Mouse (Mus musculus): ENCODE results near the gene Lsamp. TPM values are rescaled to one million over a fixed set of nuclear protein-coding genes. Genes with fewer than 3 reads are reported as not detected.
A peak's percentile ranks its signal among the peaks of the same experiment; 100 is the strongest.

Lsamp gene
- total RNA-seq, 2 experiments from 2014 or later = 256 to 261 TPM

- intact Hi-C loops (cut with DNase I) = loop anchor here (10.0 kb wide), 1 partner anchor 305 kb away; no protein-coding TSS in a partner anchor
- peak; percentile 23 for DNase-seq
These were observed 1855.7 kb downstream of the Lsamp start for GRCm38 (mm10) chr16:41839751-41840404.

- intact Hi-C loops (cut with DNase I) = no loop called here
- no peak for DNase-seq
These were observed 1862.7 kb downstream of the Lsamp start for GRCm38 (mm10) chr16:41846903-41847302.

GRCm38 (mm10) chr16:41871917-41872593, 1887.9 kb downstream of the Lsamp start:
- intact Hi-C loops (cut with DNase I) = no loop called here
- DNase-seq = peak; percentile 2

DNA sequence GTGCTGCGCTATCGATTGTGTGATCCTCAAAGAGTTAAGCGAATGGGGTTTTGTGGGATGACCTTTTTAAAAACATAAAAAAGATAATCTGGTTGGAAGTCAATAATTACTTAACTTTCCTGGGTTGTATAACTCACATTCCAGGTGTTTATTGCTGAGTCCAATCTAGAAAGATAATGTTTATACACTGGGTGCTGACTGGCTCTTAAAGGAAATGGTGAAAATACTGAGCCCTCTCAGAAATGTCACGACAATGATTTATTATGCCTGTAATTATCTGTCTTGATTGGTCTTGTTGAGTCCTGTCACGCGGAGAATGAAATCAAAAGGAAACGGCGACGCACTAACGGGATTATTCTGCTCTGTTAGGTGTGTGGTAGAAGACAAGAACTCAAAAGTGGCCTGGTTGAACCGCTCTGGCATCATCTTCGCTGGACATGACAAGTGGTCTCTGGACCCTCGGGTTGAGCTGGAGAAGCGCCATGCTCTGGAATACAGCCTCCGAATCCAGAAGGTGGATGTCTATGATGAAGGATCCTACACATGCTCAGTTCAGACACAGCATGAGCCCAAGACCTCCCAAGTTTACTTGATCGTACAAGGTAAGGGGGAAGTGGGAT, 1904.5 kb downstream of the Lsamp start:
- peak; percentile 60 for DNase-seq
- intact Hi-C loops (cut with DNase I) = no loop called here

- no peak for DNase-seq
- intact Hi-C loops (cut with DNase I) = no loop called here
These were observed 1916.6 kb downstream of the Lsamp start for GRCm38 (mm10) chr16:41900783-41901182.

GRCm38 (mm10) chr16:41903654-41904053, 1919.5 kb downstream of the Lsamp start:
- intact Hi-C loops (cut with DNase I) = no loop called here

DNA sequence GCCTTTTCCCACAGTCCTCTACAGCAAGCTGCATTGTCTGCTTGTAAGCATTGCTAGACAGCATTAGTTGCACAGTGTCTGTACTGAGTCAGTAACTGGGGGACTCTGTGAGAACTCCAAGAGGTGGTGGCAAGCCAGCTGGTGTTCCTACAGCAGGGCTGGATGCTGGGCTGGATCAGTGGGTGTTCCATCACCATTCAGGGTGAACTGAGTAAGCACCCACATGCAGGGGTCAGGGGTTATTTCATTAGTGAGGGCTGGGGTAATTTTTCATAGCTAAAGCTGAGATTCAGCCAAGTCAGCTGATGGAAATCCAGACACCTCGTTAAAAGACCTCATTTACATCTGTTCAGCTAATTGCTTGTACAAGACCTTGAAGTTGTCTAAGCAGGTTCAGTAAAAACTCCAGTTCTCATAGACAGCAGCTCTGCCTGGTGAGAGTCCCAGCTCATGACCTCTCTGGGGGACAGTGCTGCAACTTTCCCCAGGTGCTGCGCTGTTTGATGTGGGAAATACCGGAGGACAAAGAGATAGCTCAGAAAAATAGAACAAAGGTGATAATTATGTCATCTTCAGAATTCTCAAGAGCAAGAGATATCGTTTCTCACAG, 1928.5 kb downstream of the Lsamp start:
- DNase-seq = no peak
- intact Hi-C loops (cut with DNase I) = no loop called here

More at GRCm38 (mm10) chr16:41903654-41904053, 1919.5 kb downstream of the Lsamp start:
- peak; percentile 67 for DNase-seq

DNA sequence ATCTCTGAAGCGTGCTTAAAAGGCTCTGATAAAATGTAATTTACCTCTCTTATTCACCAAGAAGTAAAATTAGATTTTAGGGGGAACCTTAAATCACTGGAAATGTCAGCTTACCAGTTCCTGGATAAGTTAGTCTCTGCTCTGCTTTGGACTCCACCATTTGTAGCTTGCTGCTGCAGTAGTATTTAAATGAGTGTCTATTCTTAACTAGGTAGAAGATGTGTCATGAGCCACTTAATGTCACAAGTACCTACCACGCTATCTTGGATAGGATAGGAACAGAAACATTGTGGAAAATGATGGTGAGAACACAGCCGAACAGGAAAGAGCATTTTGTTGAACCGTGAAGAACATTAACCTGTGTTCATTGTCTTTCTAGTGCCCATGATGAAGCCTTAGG, 1929.2 kb downstream of the Lsamp start:
- DNase-seq = no peak
- intact Hi-C loops (cut with DNase I) = no loop called here

- DNase-seq = no peak
- intact Hi-C loops (cut with DNase I) = no loop called here
These were observed 1932.2 kb downstream of the Lsamp start for GRCm38 (mm10) chr16:41916342-41916741.

- intact Hi-C loops (cut with DNase I) = no loop called here
- no peak for DNase-seq
These were observed 1933.1 kb downstream of the Lsamp start for GRCm38 (mm10) chr16:41917057-41917821.

GRCm38 (mm10) chr16:41929546-41929945, 1945.4 kb downstream of the Lsamp start:
- intact Hi-C loops (cut with DNase I) = no loop called here
- DNase-seq = no peak

DNA sequence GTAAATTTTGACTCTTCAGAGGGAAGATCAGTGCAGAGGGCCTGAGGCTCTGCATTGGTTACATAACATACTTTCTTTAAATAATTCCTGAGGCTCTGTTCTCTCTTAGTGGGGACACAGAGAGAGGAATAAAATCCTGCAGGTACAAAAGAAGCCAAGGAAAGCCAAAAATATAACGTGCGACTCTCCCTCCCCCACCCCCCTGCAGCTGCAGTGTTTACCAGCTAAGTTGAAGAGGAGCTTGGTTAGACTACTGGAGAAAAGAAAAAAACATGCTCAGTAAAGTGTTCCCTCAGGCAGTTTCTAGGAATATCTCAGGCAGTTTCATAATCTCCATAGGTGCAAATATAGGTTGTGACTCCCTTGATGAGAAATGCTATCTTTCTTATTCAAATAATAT, 1951.5 kb downstream of the Lsamp start:
- no peak for DNase-seq
- intact Hi-C loops (cut with DNase I) = no loop called here

DNA sequence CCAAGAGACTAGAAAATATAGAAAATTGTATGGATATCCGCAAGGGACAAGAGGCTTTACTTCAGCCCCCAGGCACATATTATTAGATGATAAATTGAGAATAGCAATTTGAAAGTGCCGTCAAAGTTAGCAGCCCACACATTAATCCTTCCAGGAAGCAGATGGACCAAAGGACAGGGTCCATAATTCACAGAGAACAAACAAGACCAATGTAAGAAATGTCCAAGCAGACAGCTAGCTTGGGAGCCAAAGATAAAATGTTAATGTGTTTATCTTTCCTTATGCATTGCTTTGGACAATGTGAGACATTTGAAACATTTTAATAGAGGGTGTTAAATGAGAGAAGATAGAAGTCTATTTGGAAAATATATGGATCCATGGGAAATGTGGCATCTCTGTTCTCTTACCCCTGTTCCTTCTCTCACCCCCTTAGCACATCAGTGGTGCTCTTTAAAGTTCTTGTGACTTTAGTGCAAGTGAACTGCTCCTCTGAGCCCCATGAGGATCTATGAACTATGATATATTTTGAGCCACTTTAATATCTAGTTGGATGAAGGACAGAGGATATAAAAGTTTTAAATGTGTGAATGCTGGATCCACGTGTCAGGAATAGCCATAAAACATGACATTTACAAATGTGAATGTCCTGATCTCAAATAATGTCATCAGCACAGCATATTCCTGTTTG, 1952.9 kb downstream of the Lsamp start:
- intact Hi-C loops (cut with DNase I) = no loop called here
- no peak for DNase-seq

DNA sequence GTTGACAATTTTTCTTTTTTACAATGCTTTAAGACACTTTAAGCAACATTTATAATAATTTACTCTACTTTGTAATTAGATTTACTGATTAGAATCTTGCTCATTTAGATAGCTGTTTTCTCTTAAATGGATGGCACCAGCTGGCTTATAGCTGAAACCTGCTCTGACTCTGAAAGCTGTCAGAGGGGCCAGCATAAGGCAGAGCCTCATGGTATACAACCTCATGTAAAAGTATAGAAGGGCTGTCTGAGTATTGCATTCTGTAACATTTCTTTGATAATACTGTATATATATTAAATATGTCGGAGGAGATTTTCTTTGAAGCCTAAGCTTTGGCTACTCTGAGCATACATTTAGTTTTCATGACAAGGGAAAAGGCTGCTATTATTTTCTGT, 1953.4 kb downstream of the Lsamp start:
- DNase-seq = no peak
- intact Hi-C loops (cut with DNase I) = no loop called here

GRCm38 (mm10) chr16:41938258-41938657, 1954.1 kb downstream of the Lsamp start:
- DNase-seq = no peak
- intact Hi-C loops (cut with DNase I) = no loop called here

DNA sequence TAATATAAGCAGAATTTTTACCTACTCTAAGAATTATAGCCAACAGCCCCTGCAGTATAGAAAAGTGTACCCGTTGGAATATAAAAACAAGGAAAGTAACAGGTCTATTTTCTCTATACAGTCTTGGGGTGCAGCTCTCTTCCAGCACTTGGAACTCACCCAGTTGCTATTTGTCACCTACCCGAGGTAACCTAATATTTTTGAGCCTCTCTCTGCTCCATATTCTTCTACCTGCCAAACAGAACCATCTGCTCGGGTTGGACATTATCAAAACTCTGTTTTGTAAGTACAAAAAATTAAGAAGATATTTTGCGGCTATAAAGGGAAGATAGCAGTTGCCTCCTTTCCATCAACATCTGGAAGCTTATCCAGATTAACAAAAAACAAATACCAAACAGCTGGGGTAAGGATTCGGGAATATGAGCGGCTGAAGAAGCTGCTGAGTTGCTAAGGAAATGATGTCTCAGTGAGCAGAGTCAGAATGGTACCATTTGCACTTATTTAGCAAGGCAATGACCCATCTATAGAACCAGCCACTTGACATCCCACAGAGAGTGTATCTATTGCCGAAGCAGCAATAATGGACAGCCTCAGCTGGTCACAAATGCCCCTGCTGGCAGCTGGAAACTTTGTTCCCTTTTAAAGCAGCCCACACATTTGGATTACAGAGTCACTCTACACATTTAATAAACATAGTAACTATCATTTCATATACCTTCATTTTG, 1957.6 kb downstream of the Lsamp start:
- intact Hi-C loops (cut with DNase I) = no loop called here

GRCm38 (mm10) chr16:41957811-41958210, 1973.7 kb downstream of the Lsamp start:
- no peak for DNase-seq
- intact Hi-C loops (cut with DNase I) = no loop called here

More for the DNA sequence above, 1957.6 kb downstream of the Lsamp start:
- no peak for DNase-seq

- DNase-seq = no peak
- intact Hi-C loops (cut with DNase I) = no loop called here
These were observed 1981.5 kb downstream of the Lsamp start for GRCm38 (mm10) chr16:41965636-41966035.

DNA sequence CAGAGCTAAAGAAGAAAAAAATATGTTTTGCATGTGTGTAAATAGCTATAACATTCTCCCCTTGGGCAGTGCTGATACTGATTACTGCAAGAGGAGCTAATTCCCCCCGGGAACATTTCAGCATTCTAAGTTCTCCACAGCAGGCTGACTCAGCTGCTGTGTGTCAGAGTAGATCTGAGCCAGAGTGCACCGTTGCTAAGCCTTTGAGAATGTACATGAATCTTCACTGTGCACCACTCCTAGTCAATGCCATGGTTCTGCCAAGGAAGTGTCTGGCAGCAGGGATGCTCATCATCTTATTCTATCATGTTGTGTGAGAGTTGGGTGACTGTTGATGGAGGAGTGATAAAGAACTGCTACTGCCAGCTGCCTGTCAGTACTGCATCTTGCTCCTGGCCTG, 1985.1 kb downstream of the Lsamp start:
- intact Hi-C loops (cut with DNase I) = no loop called here
- no peak for DNase-seq

Data from left cerebral cortex, postnatal 4 days (tissue).